Mouse (Mus musculus): Measurements from ENCODE around the gene Lrrc51.

The Lrrc51 gene

GRCm38 (mm10) chr7:101882413-101883154, 51.1 kb downstream of the Lrrc51 start:
- DNase-seq = no peak

GRCm38 (mm10) chr7:101880855-101881254, 52.8 kb downstream of the Lrrc51 start:
- no peak for DNase-seq

GRCm38 (mm10) chr7:101875978-101876377, 57.7 kb downstream of the Lrrc51 start:
- no peak for DNase-seq

GRCm38 (mm10) chr7:101871296-101871695, 62.4 kb downstream of the Lrrc51 start:
- no peak for DNase-seq

GRCm38 (mm10) chr7:101870629-101871028, 63.1 kb downstream of the Lrrc51 start, which contains the start of gene Folr1:
Gene Folr1, minus strand, starts transcription at chr7:101870788.
- no peak for DNase-seq

- DNase-seq = no peak
These were observed 64.6 kb downstream of the Lrrc51 start for GRCm38 (mm10) chr7:101869163-101869500.

- no peak for DNase-seq
These were observed 65.2 kb downstream of the Lrrc51 start for GRCm38 (mm10) chr7:101868241-101869162.

GRCm38 (mm10) chr7:101867482-101867881, 66.2 kb downstream of the Lrrc51 start:
- DNase-seq = no peak

- no peak for DNase-seq
These were observed 67.0 kb downstream of the Lrrc51 start for GRCm38 (mm10) chr7:101866491-101867265.

GRCm38 (mm10) chr7:101863415-101863814, 70.3 kb downstream of the Lrrc51 start, which contains the start of gene Anapc15:
Gene Anapc15, plus strand, starts transcription at chr7:101863715.
- no peak for DNase-seq
